Mouse (Mus musculus): ENCODE measurements around the gene Hspb6.

- TF ChIP-seq CTCF (IDR thresholded peaks at IDR 0.05; ENCODE audit: borderline replicate concordance, insufficient read depth, low read depth, low read length) = no peak
- TF ChIP-seq POLR2A (IDR thresholded peaks at IDR 0.05; ENCODE audit: borderline replicate concordance, insufficient read depth, low read length) = no peak
Measured at GRCm38 (mm10) chr7:30522871-30523270, 29.1 kb upstream of the Hspb6 start.

Data from cerebellum, adult 2 months (tissue).